In the genomic region with DNA sequence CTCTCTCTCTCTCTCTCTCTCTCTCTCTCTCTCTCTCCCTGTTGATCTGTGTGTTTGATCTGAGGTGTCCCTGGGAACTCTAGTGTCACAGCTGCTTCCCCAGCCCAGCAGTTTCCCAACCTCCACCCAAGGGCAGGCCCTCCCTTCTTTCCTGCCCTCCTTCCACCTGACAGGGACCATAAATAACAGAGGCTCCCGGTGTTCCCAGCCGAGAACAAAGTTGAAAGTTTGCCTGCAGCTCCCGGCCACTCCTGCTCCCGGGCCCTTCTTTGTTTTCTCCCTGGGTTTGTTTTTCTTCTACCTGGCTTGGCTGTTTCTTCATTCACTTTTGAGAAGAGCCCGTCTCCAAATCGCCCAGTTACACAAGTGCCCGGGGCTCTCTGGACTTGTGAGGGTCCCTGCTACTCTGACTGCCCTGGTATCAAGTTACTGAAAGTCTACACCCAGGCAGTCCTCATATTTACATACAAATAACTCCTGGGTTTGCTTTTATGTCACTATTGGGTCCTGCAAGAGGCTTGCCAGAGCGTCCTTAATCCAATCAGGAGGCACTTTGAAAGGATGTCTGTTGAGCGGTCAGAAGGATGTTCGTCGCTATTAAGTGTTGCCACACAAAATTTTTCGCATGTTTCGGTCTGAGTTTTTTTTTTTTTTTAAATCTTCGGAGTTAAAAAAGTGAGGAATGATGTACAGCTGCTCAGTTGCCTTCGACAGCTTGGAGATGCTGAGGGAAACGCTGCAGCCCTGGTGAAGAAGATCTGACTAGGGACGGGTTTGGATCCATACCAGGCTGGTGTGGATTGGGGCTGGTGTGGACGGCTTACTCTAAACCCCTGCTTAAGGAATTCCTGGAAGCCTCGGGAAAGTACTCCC, we compare ENCODE assay signal across 8 mouse cellular contexts.
DNase-seq lines count a peak whose midpoint lies in the region; ATAC-seq and TF ChIP-seq lines count a peak whose summit lies in the region.

No protein-coding gene starts in this region.

- ATAC-seq in forebrain, embryonic 12.5 days (ENCODE audit: low FRiP score): peak; percentile 68; the same call in 1 of the 2 replicates
- peak; percentile 75 for ATAC-seq in limb, embryonic 11.5 days (ENCODE audit: insufficient number of reproducible peaks, low FRiP score, low TSS enrichment, low read depth)

- peak overlapping the region; percentile 31 for H3K4me3 ChIP-seq in forebrain, embryonic 12.5 days (replicated peaks)
- H3K4me3 ChIP-seq in limb, embryonic 11.5 days (ENCODE audit: low read depth, low read length): peak overlapping the region; percentile 33
- peak overlapping the region; percentile 7 for H3K4me3 ChIP-seq in myocyte

- no peak overlapping the region for H3K27ac ChIP-seq in forebrain, embryonic 12.5 days
- H3K27ac ChIP-seq in limb, embryonic 11.5 days (replicated peaks; ENCODE audit: low read depth, low read length): no peak overlapping the region

- no peaks in the 10 kb centered on the region for H3K79me2 ChIP-seq in myocyte (ENCODE audit: control insufficient read depth, insufficient read depth)

- peak; percentile 77 for DNase-seq in adrenal gland, adult 2 months
- peak; percentile 46 for DNase-seq in heart, postnatal 4 days
- peak; percentile 77 for DNase-seq in limb, embryonic 11.5 days (ENCODE audit: low spot score)
- DNase-seq in frontal cortex, postnatal 14 days (ENCODE audit: low spot score in 2 of 2): no peak
- DNase-seq in thymus, postnatal 0 days (ENCODE audit: low spot score): no peak
- no peak for DNase-seq in layer of hippocampus, postnatal 10 days (ENCODE audit: low spot score in 2 of 2)

- H3K9ac ChIP-seq in forebrain, embryonic 12.5 days: 0 out of 2 replicates have a peak overlapping the region, but pooled peaks have one; percentile 21
- H3K9ac ChIP-seq in limb, embryonic 11.5 days (ENCODE audit: low read length): peak overlapping the region; percentile 41; the same call in 1 of the 2 replicates

- peaks cover 39% of the 10 kb centered on the region for H3K4me1 ChIP-seq in forebrain, embryonic 12.5 days
- H3K4me1 ChIP-seq in limb, embryonic 11.5 days (ENCODE audit: control insufficient read depth, insufficient read depth, low read length): peaks cover 15% of the 10 kb centered on the region

- H3K4me2 ChIP-seq in forebrain, embryonic 12.5 days: peak overlapping the region; percentile 53
- H3K4me2 ChIP-seq in limb, embryonic 11.5 days (ENCODE audit: low read depth, severe bottlenecking): peak overlapping the region; percentile 69
- peak overlapping the region; percentile 61 for H3K4me2 ChIP-seq in myocyte (ENCODE audit: low read depth)

- TF ChIP-seq POLR2A in myocyte (IDR thresholded peaks at IDR 0.05; ENCODE audit: insufficient read length, low read depth): no peak

- peaks cover 13% of the 10 kb centered on the region for H3K27me3 ChIP-seq in forebrain, embryonic 12.5 days
- no peaks in the 10 kb centered on the region for H3K27me3 ChIP-seq in limb, embryonic 11.5 days (ENCODE audit: control insufficient read depth, insufficient read depth, low read length)
- H3K27me3 ChIP-seq in myocyte (ENCODE audit: control insufficient read depth, insufficient read depth, insufficient read length): no peaks in the 10 kb centered on the region

- WGBS in forebrain, embryonic 12.5 days: under 1% methylated on average over 19 of the region's 19 CpGs
- WGBS in limb, embryonic 11.5 days: under 1% methylated on average over 19 of the region's 19 CpGs

- H3ac ChIP-seq in myocyte (ENCODE audit: control insufficient read depth, insufficient read length): no peak overlapping the region

- no peaks in the 10 kb centered on the region for H3K36me3 ChIP-seq in forebrain, embryonic 12.5 days (replicated peaks)
- H3K36me3 ChIP-seq in limb, embryonic 11.5 days (ENCODE audit: control insufficient read depth, insufficient read depth, low read length): no peaks in the 10 kb centered on the region
- H3K36me3 ChIP-seq in myocyte (ENCODE audit: control insufficient read depth, insufficient read depth): no peaks in the 10 kb centered on the region

- H3K9me3 ChIP-seq in forebrain, embryonic 12.5 days: no peaks in the 10 kb centered on the region
- no peaks in the 10 kb centered on the region for H3K9me3 ChIP-seq in limb, embryonic 11.5 days (ENCODE audit: control insufficient read depth, low read length)

TF ChIP-seq in myocyte, 11 proteins besides CTCF, POLR2A, EP300 and RAD21:
- TF ChIP-seq CEBPB (IDR thresholded peaks at IDR 0.05; ENCODE audit: insufficient read depth, poor library complexity, severe bottlenecking) (no peak), MYOD1 (IDR thresholded peaks at IDR 0.05; ENCODE audit: control insufficient read depth in 1 of 3, insufficient read length in 2 of 3, low read depth in 2 of 3) (peak in 1 of 3 experiments; percentile 50), USF1 (IDR thresholded peaks at IDR 0.05; ENCODE audit: low read depth) (no peak), POLR2AphosphoS2 (IDR thresholded peaks at IDR 0.05; ENCODE audit: insufficient read length, low read depth) (no peak), MYOG (IDR thresholded peaks at IDR 0.05; ENCODE audit: control insufficient read depth in 1 of 3, insufficient read depth in 1 of 3, insufficient read length in 2 of 3, low read depth in 2 of 3) (peak in 2 of 3 experiments; percentile 9 to 29), TCF12 (IDR thresholded peaks at IDR 0.05; ENCODE audit: insufficient read depth, poor library complexity, severe bottlenecking) (no peak)

Comparison
In these comparisons a context has a peak if more than half of its experiments do, and no peak if none do; other contexts are left out.
1. DNase-seq: peak in adrenal gland, adult 2 months (single experiment), heart, postnatal 4 days (single experiment) and limb, embryonic 11.5 days (single experiment); none in frontal cortex, postnatal 14 days (0 of 2), thymus, postnatal 0 days (single experiment) and layer of hippocampus, postnatal 10 days (0 of 2).
2. Peak in every context shown above with its lines, with median percentiles within 50 percentile points of each other: H3K4me2 ChIP-seq and H3K4me3 ChIP-seq.